Mouse (Mus musculus): ENCODE data around the gene Vmn1r176.
"Not testable (repeated sequence)": the region's sequence is repeated elsewhere in the genome, so short reads cannot be mapped to it uniquely, and the experiment has no call there.

Vmn1r176 gene

GRCm38 (mm10) chr7:23837272-23837671 is at the start of gene Vmn1r176:
Vmn1r176 (minus strand) TSS chr7:23837372.
- DNase-seq, result not testable (repeated sequence)

GRCm38 (mm10) chr7:23876918-23877317 is 39.7 kb upstream of the Vmn1r176 start:
- not testable (repeated sequence) for DNase-seq

- DNase-seq, result not testable (repeated sequence)
Observed at GRCm38 (mm10) chr7:23866349-23866748, 29.2 kb upstream of the Vmn1r176 start, which contains the start of gene Vmn1r177. Vmn1r177 (minus strand) TSS chr7:23866449.

GRCm38 (mm10) chr7:23810543-23810942 is 26.6 kb downstream of the Vmn1r176 start, which contains the start of gene Vmn1r175:
Vmn1r175 (minus strand) TSS chr7:23810643.
- not testable (repeated sequence) for DNase-seq

GRCm38 (mm10) chr7:23784526-23784925 is 52.6 kb downstream of the Vmn1r176 start:
- DNase-seq, result no peak
